Mouse (Mus musculus): ENCODE data around the gene Gm9837.

GRCm38 (mm10) chr11:53427993-53428715 lies 42.1 kb downstream of the Gm9837 start:
- TF ChIP-seq GATA1 (IDR thresholded peaks at IDR 0.05; ENCODE audit: low read length) (no peak), TAL1 (IDR thresholded peaks at IDR 0.05; ENCODE audit: low read length) (no peak)

Data from erythroblast, embryonic 14.5 days (primary cell).